Mouse (Mus musculus) cerebellum, adult 2 months (tissue): ENCODE results near the gene Cyp2e1.

Experiments used
- CTCF ChIP-seq: fragments of 200-500 bp; IDR thresholded peaks from 2 replicates; pipeline ENCODE4 v1.5.1; 2011; ENCODE audit warnings: low read depth, mild to moderate bottlenecking, control low read depth, low read length, moderate library complexity, borderline replicate concordance; ENCODE audit not compliant: insufficient read depth
- POLR2A ChIP-seq: fragments of 200-500 bp; IDR thresholded peaks from 2 replicates; pipeline ENCODE4 v1.6.1; 2011; ENCODE audit warnings: low read length, control low read depth, borderline replicate concordance; ENCODE audit not compliant: insufficient read depth

DNA sequence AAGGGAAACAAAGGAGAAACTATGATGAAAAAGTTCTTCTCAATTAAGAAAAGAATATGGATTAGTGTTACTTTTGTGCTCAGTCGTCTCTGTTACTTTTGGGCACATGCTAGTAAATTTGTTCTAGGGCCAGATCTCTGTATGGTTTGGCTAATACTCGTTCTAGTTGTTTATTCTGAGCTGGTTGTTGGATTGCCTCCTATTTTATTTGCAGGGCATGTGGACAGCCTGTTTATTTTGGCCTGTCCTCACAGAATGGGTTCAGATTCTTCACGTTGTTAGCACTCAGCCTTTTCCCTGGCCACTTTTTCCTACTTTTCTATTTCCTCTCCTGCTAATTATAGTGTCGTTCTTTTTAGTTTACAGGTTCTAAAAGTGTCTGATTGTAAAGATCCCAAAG, 30.0 kb downstream of the Cyp2e1 start:
- no peak for TF ChIP-seq CTCF
- TF ChIP-seq POLR2A, result no peak
